Mouse (Mus musculus): ENCODE data around the gene Col3a1.

Gene Col3a1

DNA sequence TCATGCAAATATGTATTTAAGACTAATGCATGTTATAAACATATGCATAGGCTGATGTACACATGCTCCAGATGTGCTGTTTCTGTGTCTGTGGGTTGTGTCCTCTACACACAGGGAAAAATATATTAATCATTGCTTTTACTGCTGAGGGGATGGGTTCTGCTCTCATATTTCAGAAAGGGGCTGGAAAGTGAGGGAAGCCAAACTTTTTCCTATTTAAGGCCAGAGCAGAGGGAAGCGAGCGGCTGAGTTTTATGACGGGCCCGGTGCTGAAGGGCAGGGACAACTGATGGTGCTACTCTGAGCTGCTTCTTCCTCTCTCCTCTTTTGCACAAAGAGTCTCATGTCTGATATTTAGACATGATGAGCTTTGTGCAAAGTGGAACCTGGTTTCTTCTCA is at the start of gene Col3a1:
TSS of gene Col3a1 (plus strand) at position 151 of the 400 bp plus-strand sequence.
- DNase-seq (ENCODE audit: low spot score): peak; percentile 59

DNA sequence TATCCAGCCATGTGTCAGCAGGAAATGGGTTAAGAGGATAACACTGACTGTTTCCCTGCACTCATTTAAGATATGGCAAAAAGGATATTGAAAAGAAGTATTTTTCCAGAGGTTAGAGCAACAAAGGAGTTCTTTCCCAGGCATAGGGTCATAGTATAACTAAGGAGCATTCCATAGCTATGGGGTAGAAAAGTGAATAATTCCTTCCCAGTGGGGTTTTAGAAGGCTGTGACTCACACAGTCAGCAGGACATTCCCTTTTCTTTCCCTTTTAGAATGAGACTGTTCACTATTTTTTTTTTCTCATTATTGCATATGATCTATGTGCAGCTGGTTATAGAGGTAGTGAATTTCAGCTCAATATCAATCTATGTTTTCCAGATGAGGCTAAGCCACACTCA is 41.9 kb upstream of the Col3a1 start:
- DNase-seq (ENCODE audit: low spot score): no peak

- no peak for DNase-seq (ENCODE audit: low spot score)
Measured at GRCm38 (mm10) chr1:45276006-45276539, 35.3 kb upstream of the Col3a1 start.

DNA sequence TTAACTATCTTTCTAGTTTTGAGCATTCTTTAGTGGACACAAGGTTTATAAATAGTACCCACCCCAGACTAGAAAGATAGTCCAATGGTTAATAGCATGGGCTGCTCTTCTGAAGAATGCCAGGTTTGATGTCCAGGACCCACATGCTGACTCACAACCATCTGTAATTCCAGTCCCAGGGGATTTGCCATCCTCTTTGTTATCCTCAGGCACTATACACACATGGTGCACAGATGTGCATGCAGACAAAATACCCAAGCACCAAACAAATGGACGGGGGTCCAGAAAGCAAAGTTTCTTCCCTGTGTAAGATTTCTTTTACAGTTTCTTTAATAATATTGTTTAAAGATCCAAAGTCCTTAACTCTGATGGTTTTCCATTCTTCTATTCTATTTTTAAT is 23.4 kb upstream of the Col3a1 start:
- no peak for DNase-seq (ENCODE audit: low spot score)

GRCm38 (mm10) chr1:45290037-45290436 is 21.3 kb upstream of the Col3a1 start:
- no peak for DNase-seq (ENCODE audit: low spot score)

DNA sequence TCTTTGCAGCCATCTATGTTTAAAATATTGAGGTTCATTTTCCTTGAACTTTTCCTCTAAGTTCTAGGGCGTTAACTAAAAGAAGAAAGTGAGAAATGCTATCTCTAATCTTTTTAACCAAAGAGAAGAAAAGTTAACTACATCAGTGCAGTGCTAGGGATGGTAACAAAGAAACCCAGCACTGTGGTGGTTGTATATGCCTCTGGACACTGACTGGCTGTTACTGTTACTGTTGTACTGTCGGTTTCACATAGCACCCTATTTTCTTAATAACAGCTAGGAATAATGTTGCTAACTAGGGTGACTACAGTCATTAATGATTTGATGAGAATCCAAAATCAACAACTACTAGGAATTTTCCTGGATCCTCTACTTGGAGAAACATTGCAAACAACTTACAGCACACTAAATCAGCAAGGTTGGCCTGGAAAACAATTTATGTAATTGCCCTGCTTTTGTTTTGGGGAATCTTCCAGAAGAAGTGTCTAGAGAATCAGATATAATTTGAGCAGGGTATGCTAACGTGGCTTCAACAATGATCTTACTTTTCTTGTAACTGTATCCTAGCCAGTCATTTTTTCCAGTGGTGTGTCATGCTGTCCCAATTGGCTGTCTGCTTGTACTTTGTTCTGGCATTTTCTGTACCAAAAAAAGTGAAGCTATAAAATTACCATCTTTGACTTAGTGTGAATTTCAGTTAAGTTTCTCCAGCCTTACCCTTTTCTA is 11.8 kb upstream of the Col3a1 start:
- no peak for DNase-seq (ENCODE audit: low spot score)

- no peak for DNase-seq (ENCODE audit: low spot score)
Measured at GRCm38 (mm10) chr1:45304273-45304672, 7.1 kb upstream of the Col3a1 start.

- DNase-seq (ENCODE audit: low spot score): no peak
Measured at GRCm38 (mm10) chr1:45309015-45309414, 2.3 kb upstream of the Col3a1 start.

DNA sequence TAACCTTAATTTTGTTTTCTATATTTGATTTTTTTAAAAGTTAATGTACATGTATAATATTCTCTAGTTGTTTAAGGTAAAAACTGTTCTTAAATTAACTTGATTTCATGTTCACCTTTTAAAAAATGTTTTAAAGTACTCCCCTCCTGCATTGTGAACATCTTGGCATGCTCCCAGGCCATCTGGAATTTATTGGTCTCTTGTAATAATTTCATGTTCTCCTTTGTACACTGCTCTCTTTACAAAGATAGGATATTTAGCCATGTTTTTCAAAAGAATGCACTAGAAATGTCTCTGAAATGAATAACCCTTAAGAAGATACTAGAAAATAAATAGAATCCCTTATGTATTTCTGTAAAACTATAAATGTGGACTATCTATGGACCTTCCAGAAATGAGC is 624 bp downstream of the Col3a1 start:
- DNase-seq (ENCODE audit: low spot score): no peak

DNA sequence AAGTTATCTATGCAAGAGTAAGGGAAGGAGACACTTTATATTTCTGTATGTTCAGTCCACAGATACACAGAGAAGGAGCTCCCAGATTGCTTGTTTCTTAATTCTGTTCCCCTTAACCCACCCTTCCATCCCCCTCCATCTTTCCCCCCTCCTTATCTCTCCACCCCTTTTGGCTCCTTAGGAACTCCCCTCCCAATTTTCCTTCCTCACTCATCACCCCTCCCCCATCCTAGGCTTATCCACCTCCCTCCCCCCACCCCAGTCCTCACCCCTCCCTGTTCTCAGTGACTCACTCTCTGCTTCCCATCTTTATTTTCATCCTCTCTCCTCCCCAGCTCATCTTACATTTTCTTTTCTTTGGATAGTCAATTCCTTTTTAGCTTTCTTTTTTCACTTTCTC is 1.5 kb downstream of the Col3a1 start:
- DNase-seq (ENCODE audit: low spot score): no peak

GRCm38 (mm10) chr1:45313696-45314295 is 2.5 kb downstream of the Col3a1 start:
- no peak for DNase-seq (ENCODE audit: low spot score)

DNA sequence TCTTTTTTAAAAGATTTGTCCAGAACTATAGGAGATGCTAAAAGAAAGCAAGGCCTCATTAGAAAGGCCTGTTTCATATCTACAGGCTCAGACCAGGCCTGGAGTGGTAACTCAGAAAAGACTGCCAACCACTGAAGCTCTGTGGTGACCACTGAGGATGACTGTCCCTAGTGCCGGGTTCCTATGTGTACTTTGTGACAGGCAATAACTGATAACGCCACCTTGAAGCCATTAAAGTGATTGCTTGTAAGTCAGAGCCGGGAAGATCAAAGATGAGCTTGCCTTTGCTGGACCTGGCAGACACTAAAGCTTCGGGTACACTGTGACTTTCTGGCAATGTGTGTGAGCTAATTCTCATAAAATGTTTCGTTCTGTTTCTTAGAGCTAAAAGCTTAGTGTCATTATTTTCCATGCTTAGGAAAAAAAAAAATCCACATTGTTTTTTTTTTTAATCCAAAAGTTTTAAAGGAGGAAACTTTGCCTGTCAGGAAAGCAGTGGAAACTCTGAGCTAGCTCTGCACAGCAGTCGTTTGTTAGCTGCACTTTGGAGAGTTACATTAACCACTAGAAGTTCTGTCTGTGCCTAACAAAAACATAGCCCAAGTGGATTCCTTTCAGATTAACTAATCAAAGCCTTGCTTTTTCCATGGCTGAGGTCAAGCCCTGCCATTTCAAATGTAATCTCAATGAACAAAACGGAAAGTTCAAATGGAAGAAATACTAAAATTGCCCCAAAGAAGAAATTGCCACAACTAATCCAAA is 4.6 kb downstream of the Col3a1 start:
- DNase-seq (ENCODE audit: low spot score): no peak

- no peak for DNase-seq (ENCODE audit: low spot score)
Measured at GRCm38 (mm10) chr1:45318241-45318640, 6.9 kb downstream of the Col3a1 start.

DNA sequence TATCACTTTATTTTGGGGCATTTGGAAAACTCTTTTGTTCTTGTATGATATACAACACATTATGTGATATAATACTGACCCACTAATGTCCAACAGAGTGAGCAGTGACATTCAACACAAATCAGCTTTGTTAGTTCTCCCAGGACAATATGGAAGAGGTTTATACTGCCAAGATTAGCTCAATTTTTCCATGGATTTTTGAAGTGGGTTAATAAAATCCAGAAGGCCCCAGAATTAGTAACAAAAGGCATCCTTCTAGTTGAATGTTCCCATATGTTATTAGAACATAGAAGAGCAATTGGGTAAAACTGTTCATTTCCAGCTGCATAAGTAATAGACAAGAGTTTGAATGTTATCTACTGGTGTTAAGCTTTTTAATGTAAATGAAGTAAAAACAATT is 9.5 kb downstream of the Col3a1 start:
- no peak for DNase-seq (ENCODE audit: low spot score)

DNA sequence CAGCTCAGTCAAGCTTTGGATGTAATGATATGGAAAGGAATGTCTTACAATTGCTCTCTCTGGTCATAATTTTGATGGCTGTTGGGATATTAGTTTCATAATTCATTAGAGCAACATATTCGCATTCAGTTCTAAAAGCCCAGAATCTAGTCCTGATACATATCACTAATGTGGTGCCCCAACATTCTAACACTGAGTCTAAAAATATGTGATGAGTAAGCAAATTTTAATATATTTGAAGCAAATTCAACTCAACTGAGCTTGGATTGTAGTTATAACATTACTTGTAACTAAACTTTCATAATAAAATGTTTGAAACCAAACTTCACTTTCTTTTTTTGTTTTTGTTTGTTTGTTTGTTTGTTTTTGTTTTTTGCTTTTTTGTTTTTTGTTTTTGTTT is 17.8 kb downstream of the Col3a1 start:
- DNase-seq (ENCODE audit: low spot score): no peak

DNA sequence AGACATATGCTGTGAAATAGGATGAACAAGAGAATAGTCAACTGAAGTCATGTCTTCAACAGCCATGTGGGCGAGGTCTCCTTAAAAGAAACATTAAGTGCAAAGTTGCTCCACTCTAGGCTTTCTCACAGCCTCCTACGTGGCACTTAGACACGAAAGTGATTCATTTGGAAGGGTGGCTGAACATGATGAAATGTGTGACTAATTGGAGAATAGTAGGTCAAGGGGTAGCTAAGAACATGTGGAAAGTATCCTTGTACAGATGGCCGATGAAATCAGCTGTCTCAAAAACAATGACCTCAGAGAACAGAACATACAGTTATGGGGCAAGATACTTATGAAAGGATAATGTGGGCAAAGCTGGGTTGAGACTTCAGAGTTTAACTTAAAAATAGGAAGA is 44.6 kb downstream of the Col3a1 start:
- no peak for DNase-seq (ENCODE audit: low spot score)

GRCm38 (mm10) chr1:45358020-45358419 is 46.7 kb downstream of the Col3a1 start:
- DNase-seq (ENCODE audit: low spot score): no peak

DNA sequence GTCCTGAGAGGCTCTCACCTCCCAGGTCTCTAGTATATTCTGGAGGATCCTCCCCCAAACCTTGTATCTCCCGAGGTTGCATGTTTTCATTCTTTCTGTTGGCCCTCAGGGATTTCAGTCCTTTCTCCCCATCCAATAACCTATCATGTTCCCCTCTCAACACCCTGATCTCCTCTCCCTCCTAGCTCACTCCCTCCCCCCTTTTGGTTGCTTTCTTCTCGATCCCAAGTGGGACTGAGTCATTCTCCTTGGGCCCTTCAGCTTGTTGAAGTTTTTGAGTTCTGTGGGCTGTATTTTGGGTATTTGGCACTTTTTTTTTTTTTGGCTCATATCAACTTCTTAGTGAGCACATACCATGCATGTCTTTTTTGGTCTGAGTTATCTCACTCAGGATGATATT is 47.8 kb downstream of the Col3a1 start:
- DNase-seq (ENCODE audit: low spot score): no peak

GRCm38 (mm10) chr1:45359673-45360072 is 48.3 kb downstream of the Col3a1 start:
- no peak for DNase-seq (ENCODE audit: low spot score)

- no peak for DNase-seq (ENCODE audit: low spot score)
Measured at GRCm38 (mm10) chr1:45363274-45363673, 51.9 kb downstream of the Col3a1 start.

DNA sequence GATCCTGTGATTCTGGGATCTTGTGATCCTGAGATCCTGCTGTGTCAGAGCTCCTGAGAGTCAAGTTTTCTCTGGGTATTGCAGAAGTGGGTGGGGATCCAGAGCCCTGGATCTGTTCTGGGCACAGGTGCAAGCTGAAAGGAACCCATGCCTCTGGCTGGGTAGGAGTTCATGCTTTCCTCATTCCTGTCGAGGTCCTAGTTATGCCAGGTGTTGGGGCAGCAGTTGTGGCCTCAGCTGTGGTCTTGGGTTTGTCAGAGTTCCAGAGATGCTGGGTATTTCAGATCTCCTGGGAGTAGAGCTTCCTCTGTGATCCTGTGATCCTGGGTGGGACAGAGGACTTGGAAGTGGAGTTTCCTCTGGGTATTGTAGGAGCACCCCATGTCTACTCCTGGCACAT is 54.1 kb downstream of the Col3a1 start:
- no peak for DNase-seq (ENCODE audit: low spot score)

DNA sequence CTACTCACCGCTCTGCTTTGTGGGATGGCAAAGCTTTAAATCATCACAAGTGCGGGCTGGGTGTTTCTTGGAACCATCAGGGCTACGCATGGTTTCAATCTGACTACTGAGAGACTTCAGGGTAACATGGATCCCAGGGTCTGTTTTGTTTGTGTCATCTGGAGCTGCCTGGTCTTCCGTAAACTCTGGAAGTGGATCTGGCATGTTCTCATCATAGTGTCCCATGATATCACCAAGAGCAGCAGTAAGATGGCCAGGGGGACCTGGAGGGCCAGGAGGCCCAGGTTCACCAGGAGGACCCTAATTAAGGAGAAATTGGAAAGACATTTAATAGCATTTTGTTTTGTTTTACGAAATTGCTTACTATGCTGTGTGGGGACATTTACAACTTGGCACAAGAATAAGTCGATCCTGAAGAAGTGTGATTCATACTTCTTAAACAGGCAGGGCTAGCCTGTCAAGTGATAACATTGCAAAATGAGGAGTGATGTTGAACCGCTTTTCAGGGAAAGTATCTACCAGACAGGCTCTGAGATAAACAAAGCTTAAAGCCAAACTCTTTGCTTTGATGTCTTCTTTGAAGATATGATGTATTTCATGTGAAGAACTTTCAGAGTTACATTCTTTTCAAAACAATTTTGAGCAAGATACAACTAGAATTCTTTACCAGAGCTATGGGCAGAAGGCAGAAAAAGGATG is 68.8 kb downstream of the Col3a1 start:
- DNase-seq (ENCODE audit: low spot score): no peak
